Mouse (Mus musculus) megakaryocyte, embryonic 14.5 days (primary cell): ENCODE results near the gene Mrps18b.

Experiments used
- FLI1 ChIP-seq: IDR thresholded peaks from 2 replicates; pipeline ENCODE4 v1.6.1; 2012; ENCODE audit warnings: low read length, inconsistent platforms, mixed read lengths
- GATA1 ChIP-seq: IDR thresholded peaks from 3 replicates; pipeline ENCODE4 v1.6.1; 2012; ENCODE audit warnings: mixed read lengths, low read length, inconsistent platforms, borderline replicate concordance

DNA sequence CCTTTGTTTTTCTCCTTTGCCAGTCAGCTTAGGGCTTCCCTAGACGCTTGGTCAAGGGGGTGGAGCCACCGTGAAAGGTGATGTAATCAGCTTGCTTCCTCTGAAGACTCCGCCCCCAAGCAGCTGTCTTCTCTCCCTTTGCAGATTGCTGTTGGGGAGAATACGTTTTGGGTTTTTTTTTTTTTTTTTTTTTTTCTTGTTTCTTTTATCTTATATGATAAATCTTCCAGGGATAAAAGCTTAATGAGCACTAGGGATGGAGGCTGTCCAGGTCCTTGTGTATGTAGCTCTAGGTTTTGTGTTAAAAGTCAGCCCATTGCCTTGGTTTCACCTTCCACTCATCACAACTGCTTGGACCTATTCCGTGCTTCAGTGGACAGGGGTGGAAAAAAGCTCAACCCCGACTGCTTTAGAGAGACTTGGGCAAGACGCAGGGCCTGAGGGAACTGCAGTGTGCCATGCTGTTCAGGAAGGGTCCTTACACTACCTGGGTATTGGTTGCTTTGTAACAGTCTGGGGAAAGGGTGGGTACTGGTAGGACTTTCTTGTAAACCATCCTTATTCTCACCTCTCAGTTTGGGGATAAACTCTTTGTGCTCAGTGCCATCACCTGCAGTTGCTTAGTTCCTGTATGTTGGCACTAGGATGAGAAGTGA lies 3.0 kb upstream of the Mrps18b start:
- TF ChIP-seq GATA1, result no peak
- no peak for TF ChIP-seq FLI1
